ENCODE assay signal across 18 mouse cellular contexts in the genomic region with DNA sequence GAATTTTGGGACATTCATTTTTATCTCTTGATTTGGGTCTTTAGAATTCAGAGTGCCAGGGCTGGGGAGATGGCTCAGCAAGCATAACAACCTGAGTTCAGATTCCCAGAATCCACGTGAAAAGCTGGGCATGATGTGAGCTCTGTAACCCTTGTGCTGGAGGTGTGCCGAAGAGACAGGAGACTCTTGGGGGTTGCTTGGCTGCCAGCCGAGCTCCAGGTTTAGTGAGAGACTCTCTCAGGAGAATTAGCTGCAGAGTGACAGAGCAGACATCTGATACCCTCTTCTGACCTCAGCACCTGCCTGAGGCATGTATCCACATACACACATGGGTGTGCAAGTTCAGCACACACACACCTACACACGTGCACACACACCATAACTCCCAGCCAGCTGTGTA. TPM values are rescaled to one million over a fixed set of nuclear protein-coding genes. Genes with fewer than 3 reads are reported as not detected.
DNase-seq lines count a peak whose midpoint lies in the region; ATAC-seq and TF ChIP-seq lines count a peak whose summit lies in the region.
"Had no signal": no experiment of that assay in that cellular context is flagged by ENCODE, and none has a peak within 500 bp of the region (broad histone marks: within the 10 kb centered on the region; RNA-seq: fewer than 3 reads in every experiment).

No protein-coding gene starts in this region.

- no peak for ATAC-seq in heart, embryonic 13.5 days (ENCODE audit: extremely low read depth, insufficient number of reproducible peaks, low FRiP score, low TSS enrichment)
- no peak for ATAC-seq in forebrain, embryonic 14.5 days
- ATAC-seq in lung, postnatal 0 days = no peak
- ATAC-seq: midbrain, embryonic 13.5 days had no signal

- 60% methylated on average over 4 of the region's 4 CpGs for WGBS in heart, adult 2 months
- WGBS in heart, embryonic 13.5 days = 61% methylated on average over 4 of the region's 4 CpGs
- WGBS in forebrain, embryonic 14.5 days = 87% methylated on average over 4 of the region's 4 CpGs
- WGBS in lung, postnatal 0 days = 75% methylated on average over 4 of the region's 4 CpGs

- H3K9ac ChIP-seq in heart, adult 2 months (ENCODE audit: low read depth, low read length) = no peak overlapping the region
- no peak overlapping the region for H3K9ac ChIP-seq in heart, embryonic 13.5 days
- no peak overlapping the region for H3K9ac ChIP-seq in forebrain, embryonic 14.5 days (ENCODE audit: low read length)
- H3K9ac ChIP-seq in lung, postnatal 0 days (replicated peaks; ENCODE audit: low read depth) = no peak overlapping the region
- H3K9ac ChIP-seq: forebrain, embryonic 12.5 days; lung, embryonic 14.5 days; midbrain, embryonic 13.5 days had no signal

- TF ChIP-seq POLR2A in heart, adult 2 months (IDR thresholded peaks at IDR 0.05; ENCODE audit: insufficient read depth, low read depth, low read length) = no peak

- H3K9me3 ChIP-seq in heart, embryonic 13.5 days = no peaks in the 10 kb centered on the region; the same call in 1 of the 2 replicates
- no peaks in the 10 kb centered on the region for H3K9me3 ChIP-seq in forebrain, embryonic 14.5 days (replicated peaks; ENCODE audit: control insufficient read depth, low read length)
- H3K9me3 ChIP-seq in lung, postnatal 0 days (ENCODE audit: low read length) = no peaks in the 10 kb centered on the region
- H3K9me3 ChIP-seq: forebrain, embryonic 12.5 days; midbrain, embryonic 13.5 days had no signal

- no peak overlapping the region for H3K27ac ChIP-seq in heart, adult 2 months
- H3K27ac ChIP-seq in heart, embryonic 13.5 days (replicated peaks) = peak overlapping the region; percentile 76
- H3K27ac ChIP-seq in forebrain, embryonic 14.5 days (ENCODE audit: low read depth, low read length) = no peak overlapping the region
- H3K27ac ChIP-seq in lung, postnatal 0 days (ENCODE audit: low read length) = no peak overlapping the region
- H3K27ac ChIP-seq: forebrain, embryonic 12.5 days; hindbrain, embryonic 10.5 days; macrophage; midbrain, embryonic 13.5 days had no signal

- no peak overlapping the region for H3K4me3 ChIP-seq in heart, adult 2 months
- H3K4me3 ChIP-seq in heart, embryonic 13.5 days = no peak overlapping the region
- H3K4me3 ChIP-seq in forebrain, embryonic 14.5 days (ENCODE audit: low read depth, low read length) = no peak overlapping the region
- no peak overlapping the region for H3K4me3 ChIP-seq in lung, postnatal 0 days (ENCODE audit: low read depth, low read length)
- H3K4me3 ChIP-seq: forebrain, embryonic 12.5 days; hindbrain, embryonic 10.5 days; midbrain, embryonic 13.5 days had no signal

- H3K79me2 ChIP-seq in heart, adult 2 months (replicated peaks; ENCODE audit: control insufficient read depth, insufficient read depth, low read length) = no peaks in the 10 kb centered on the region

- TF ChIP-seq EP300 in heart, adult 2 months (IDR thresholded peaks at IDR 0.05; ENCODE audit: insufficient read depth, low read depth, low read length) = no peak
- TF ChIP-seq EP300 in lung, postnatal 0 days (IDR thresholded peaks at IDR 0.05) = no peak

- intact Hi-C loops in heart, adult 2 months (cut with DNase I) = no loop called here
- intact Hi-C loops in heart, postnatal 25 days (cut with DNase I) = no loop called here

- no peak for TF ChIP-seq CTCF in heart, adult 2 months (IDR thresholded peaks at IDR 0.05)
- TF ChIP-seq CTCF in lung, postnatal 0 days (IDR thresholded peaks at IDR 0.05) = no peak

- H3K36me3 ChIP-seq in heart, adult 2 months (ENCODE audit: control insufficient read depth, insufficient read depth, low read length) = no peaks in the 10 kb centered on the region; the same call in 1 of the 2 replicates
- no peaks in the 10 kb centered on the region for H3K36me3 ChIP-seq in heart, embryonic 13.5 days
- no peaks in the 10 kb centered on the region for H3K36me3 ChIP-seq in forebrain, embryonic 14.5 days (ENCODE audit: control insufficient read depth, insufficient read depth, low read length)
- no peaks in the 10 kb centered on the region for H3K36me3 ChIP-seq in lung, postnatal 0 days (ENCODE audit: insufficient read depth, low read length)
- H3K36me3 ChIP-seq: forebrain, embryonic 12.5 days; hindbrain, embryonic 10.5 days; midbrain, embryonic 13.5 days had no signal

- H3K4me2 ChIP-seq in heart, embryonic 13.5 days = no peak overlapping the region
- H3K4me2 ChIP-seq in forebrain, embryonic 14.5 days (ENCODE audit: low read length) = no peak overlapping the region
- H3K4me2 ChIP-seq in lung, postnatal 0 days (replicated peaks; ENCODE audit: low read depth, low read length) = no peak overlapping the region
- H3K4me2 ChIP-seq: forebrain, embryonic 12.5 days; lung, embryonic 14.5 days; midbrain, embryonic 13.5 days had no signal

- no peaks in the 10 kb centered on the region for H3K27me3 ChIP-seq in heart, adult 2 months (ENCODE audit: control insufficient read depth, insufficient read depth, low read length)
- no peaks in the 10 kb centered on the region for H3K27me3 ChIP-seq in heart, embryonic 13.5 days (replicated peaks)
- H3K27me3 ChIP-seq in forebrain, embryonic 14.5 days (replicated peaks; ENCODE audit: control insufficient read depth, insufficient read depth, low read length) = no peaks in the 10 kb centered on the region
- H3K27me3 ChIP-seq in lung, postnatal 0 days (replicated peaks; ENCODE audit: insufficient read depth, low read length) = no peaks in the 10 kb centered on the region
- H3K27me3 ChIP-seq: forebrain, embryonic 12.5 days; midbrain, embryonic 13.5 days had no signal

- H3K4me1 ChIP-seq in heart, adult 2 months (ENCODE audit: control insufficient read depth, insufficient read depth, low read length) = peaks cover 4% of the 10 kb centered on the region
- H3K4me1 ChIP-seq in heart, embryonic 13.5 days = peaks cover 23% of the 10 kb centered on the region
- no peaks in the 10 kb centered on the region for H3K4me1 ChIP-seq in forebrain, embryonic 14.5 days (ENCODE audit: control insufficient read depth, insufficient read depth, low read length)
- no peaks in the 10 kb centered on the region for H3K4me1 ChIP-seq in lung, postnatal 0 days (ENCODE audit: insufficient read depth, low read depth, low read length)
- H3K4me1 ChIP-seq: forebrain, embryonic 12.5 days; hindbrain, embryonic 10.5 days; midbrain, embryonic 13.5 days had no signal

- peak; percentile 76 for DNase-seq in adrenal gland, postnatal 10 days
- DNase-seq in adrenal gland, adult 18-20 months (ENCODE audit: low spot score in 2 of 2) = no peak
- peak; percentile 35 to 37 for DNase-seq in heart, adult 2 months
- DNase-seq in heart, postnatal 25 days (ENCODE audit: low spot score) = no peak
- DNase-seq in kidney, adult 9 months = peak; percentile 83
- no peak for DNase-seq in forebrain, embryonic 14.5 days (ENCODE audit: low spot score)
- no peak for DNase-seq in lung, postnatal 0 days (ENCODE audit: low spot score)
- DNase-seq: cerebellum, adult 9-11 months; gastrocnemius, postnatal 36 days; left cerebral cortex, postnatal 4 days; lung, embryonic 14.5 days; right cerebral cortex, postnatal 4 days; thymus, postnatal 4 days had no signal

RNA-seq across cellular contexts. Expression of gene Gmpr, which starts 21.6 kb away (rescaled TPM):
- total RNA-seq in adrenal gland, postnatal 10 days (2021) = 100 to 1,000 TPM; 118 to 230 TPM
- total RNA-seq in adrenal gland, adult 18-20 months (2021) = 10 to 100 TPM; 40.3 to 84.5 TPM
- 100 to 1,000 TPM; 139 to 158 TPM for total RNA-seq in heart, adult 2 months (2021)
- 171 and 198 TPM in 2 replicates for polyA plus RNA-seq in heart, adult 2 months (2012; rRNA removed)
- 100 to 1,000 TPM; 167 to 189 TPM for total RNA-seq in heart, postnatal 25 days (2021)
- 179 and 199 TPM in 2 replicates for polyA plus RNA-seq in heart, embryonic 13.5 days (2015; fragmentation: Nextera tagmentation; extraction: Ambion mirVana)
- 24.3 and 25.7 TPM in 2 replicates for polyA plus RNA-seq in forebrain, embryonic 14.5 days (2014; fragmentation: Nextera tagmentation; extraction: Ambion mirVana)
- 23.8 and 26.0 TPM in 2 replicates for polyA plus RNA-seq in lung, postnatal 0 days (2015; fragmentation: Nextera tagmentation; extraction: Ambion mirVana)

Comparison
In these comparisons a context has a peak if more than half of its experiments do, and no peak if none do; other contexts are left out.
1. DNase-seq: peak in adrenal gland, postnatal 10 days (single experiment), heart, adult 2 months (2 of 2) and kidney, adult 9 months (single experiment); none in adrenal gland, adult 18-20 months (0 of 2), heart, postnatal 25 days (single experiment), forebrain, embryonic 14.5 days (single experiment) and lung, postnatal 0 days (single experiment).